Mouse (Mus musculus): ENCODE data around the gene Rbbp8nl. TPM values are rescaled to one million over a fixed set of nuclear protein-coding genes. Genes with fewer than 3 reads are reported as not detected.
"Not testable (repeated sequence)": the region's sequence is repeated elsewhere in the genome, so short reads cannot be mapped to it uniquely, and the experiment has no call there.

The Rbbp8nl gene
- total and polyA plus RNA-seq, 2 experiments from 2014 or later: not detected

DNA sequence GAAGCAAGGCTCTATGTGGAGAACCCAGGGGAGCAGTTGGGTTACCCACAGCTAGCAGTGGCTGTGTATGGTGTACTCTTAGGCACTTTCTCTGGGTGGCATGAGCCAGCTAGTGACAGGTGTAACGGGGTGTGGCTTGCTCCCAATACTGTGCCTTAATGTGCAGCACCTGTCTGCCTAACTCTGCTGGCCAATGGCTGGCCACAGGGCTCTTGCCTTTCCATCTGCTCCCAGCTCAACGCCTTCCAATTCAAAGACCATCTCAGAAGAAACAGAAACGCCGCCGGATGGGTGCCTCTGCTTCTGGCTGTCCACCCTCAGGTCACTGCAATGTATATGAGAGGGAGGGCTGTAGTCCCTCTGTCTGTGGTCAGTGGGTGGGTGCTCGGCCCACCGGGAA, 27.8 kb downstream of the Rbbp8nl start:
- TF ChIP-seq CTCF (IDR thresholded peaks at IDR 0.05; ENCODE audit: low read depth) (no peak), EP300 (IDR thresholded peaks at IDR 0.05; ENCODE audit: low read depth) (no peak)
- Histone ChIP-seq H3K9me3 (replicated peaks; ENCODE audit: control insufficient read depth, low read length) (no peaks in the 10 kb centered on the region), H3K27ac (ENCODE audit: low read depth) (peak overlapping the region; percentile 82), H3K36me3 (replicated peaks; ENCODE audit: control insufficient read depth, insufficient read depth, low read length) (peaks cover 49% of the 10 kb centered on the region), H3K9ac (replicated peaks; ENCODE audit: low read depth, low read length) (no peak overlapping the region; the same call in 1 of the 2 replicates), H3K4me2 (ENCODE audit: low read depth, low read length) (no peak overlapping the region), H3K4me3 (ENCODE audit: low read depth, low read length) (no peak overlapping the region), H3K27me3 (ENCODE audit: control insufficient read depth, insufficient read depth, low read length) (no peaks in the 10 kb centered on the region), H3K4me1 (ENCODE audit: control insufficient read depth, insufficient read depth) (peaks cover 11% of the 10 kb centered on the region)
- ATAC-seq (ENCODE audit: insufficient read depth, low read depth): no peak
- no peak for DNase-seq (ENCODE audit: low spot score)
- 79% methylated on average over 7 of the region's 7 CpGs for WGBS

GRCm38 (mm10) chr2:180260610-180261480, 28.8 kb downstream of the Rbbp8nl start:
- no peak overlapping the region for H3K4me3 ChIP-seq (ENCODE audit: low read depth, low read length)
- H3K27ac ChIP-seq (ENCODE audit: low read depth): peak overlapping the region; percentile 22; the same call in 1 of the 2 replicates
- 62% methylated on average over 8 of the region's 8 CpGs for WGBS
- H3K4me1 ChIP-seq (ENCODE audit: control insufficient read depth, insufficient read depth): peaks cover 20% of the 10 kb centered on the region
- H3K27me3 ChIP-seq (ENCODE audit: control insufficient read depth, insufficient read depth, low read length): no peaks in the 10 kb centered on the region
- H3K36me3 ChIP-seq (replicated peaks; ENCODE audit: control insufficient read depth, insufficient read depth, low read length): peaks cover 38% of the 10 kb centered on the region
- no peaks in the 10 kb centered on the region for H3K9me3 ChIP-seq (replicated peaks; ENCODE audit: control insufficient read depth, low read length)
- TF ChIP-seq CTCF (IDR thresholded peaks at IDR 0.05; ENCODE audit: low read depth) (no peak), EP300 (IDR thresholded peaks at IDR 0.05; ENCODE audit: low read depth) (no peak)
- H3K4me2 ChIP-seq (ENCODE audit: low read depth, low read length): no peak overlapping the region
- no peak for DNase-seq (ENCODE audit: low spot score)
- no peak overlapping the region for H3K9ac ChIP-seq (replicated peaks; ENCODE audit: low read depth, low read length)
- no peak for ATAC-seq (ENCODE audit: insufficient read depth, low read depth)

GRCm38 (mm10) chr2:180259826-180260609, 29.7 kb downstream of the Rbbp8nl start:
- Histone ChIP-seq H3K36me3 (replicated peaks; ENCODE audit: control insufficient read depth, insufficient read depth, low read length) (peaks cover 36% of the 10 kb centered on the region), H3K4me1 (ENCODE audit: control insufficient read depth, insufficient read depth) (peaks cover 20% of the 10 kb centered on the region)
- not testable (repeated sequence) for H3K4me2 ChIP-seq (ENCODE audit: low read depth, low read length); H3K9me3 ChIP-seq (replicated peaks; ENCODE audit: control insufficient read depth, low read length); DNase-seq (ENCODE audit: low spot score); H3K27ac ChIP-seq (ENCODE audit: low read depth); H3K4me3 ChIP-seq (ENCODE audit: low read depth, low read length); H3K27me3 ChIP-seq (ENCODE audit: control insufficient read depth, insufficient read depth, low read length); ATAC-seq (ENCODE audit: insufficient read depth, low read depth); H3K9ac ChIP-seq (replicated peaks; ENCODE audit: low read depth, low read length)
- 64% methylated on average over 17 of the region's 17 CpGs for WGBS

- H3K4me2 ChIP-seq (ENCODE audit: low read depth, low read length); ATAC-seq (ENCODE audit: insufficient read depth, low read depth); H3K9ac ChIP-seq (replicated peaks; ENCODE audit: low read depth, low read length); H3K27ac ChIP-seq (ENCODE audit: low read depth); DNase-seq (ENCODE audit: low spot score); H3K4me3 ChIP-seq (ENCODE audit: low read depth, low read length); H3K27me3 ChIP-seq (ENCODE audit: control insufficient read depth, insufficient read depth, low read length); H3K9me3 ChIP-seq (replicated peaks; ENCODE audit: control insufficient read depth, low read length): not testable (repeated sequence)
- WGBS: 66% methylated on average over 10 of the region's 10 CpGs
- Histone ChIP-seq H3K36me3 (replicated peaks; ENCODE audit: control insufficient read depth, insufficient read depth, low read length) (peaks cover 35% of the 10 kb centered on the region), H3K4me1 (ENCODE audit: control insufficient read depth, insufficient read depth) (peaks cover 20% of the 10 kb centered on the region)
Observed at GRCm38 (mm10) chr2:180258951-180259484, 30.7 kb downstream of the Rbbp8nl start.

DNA sequence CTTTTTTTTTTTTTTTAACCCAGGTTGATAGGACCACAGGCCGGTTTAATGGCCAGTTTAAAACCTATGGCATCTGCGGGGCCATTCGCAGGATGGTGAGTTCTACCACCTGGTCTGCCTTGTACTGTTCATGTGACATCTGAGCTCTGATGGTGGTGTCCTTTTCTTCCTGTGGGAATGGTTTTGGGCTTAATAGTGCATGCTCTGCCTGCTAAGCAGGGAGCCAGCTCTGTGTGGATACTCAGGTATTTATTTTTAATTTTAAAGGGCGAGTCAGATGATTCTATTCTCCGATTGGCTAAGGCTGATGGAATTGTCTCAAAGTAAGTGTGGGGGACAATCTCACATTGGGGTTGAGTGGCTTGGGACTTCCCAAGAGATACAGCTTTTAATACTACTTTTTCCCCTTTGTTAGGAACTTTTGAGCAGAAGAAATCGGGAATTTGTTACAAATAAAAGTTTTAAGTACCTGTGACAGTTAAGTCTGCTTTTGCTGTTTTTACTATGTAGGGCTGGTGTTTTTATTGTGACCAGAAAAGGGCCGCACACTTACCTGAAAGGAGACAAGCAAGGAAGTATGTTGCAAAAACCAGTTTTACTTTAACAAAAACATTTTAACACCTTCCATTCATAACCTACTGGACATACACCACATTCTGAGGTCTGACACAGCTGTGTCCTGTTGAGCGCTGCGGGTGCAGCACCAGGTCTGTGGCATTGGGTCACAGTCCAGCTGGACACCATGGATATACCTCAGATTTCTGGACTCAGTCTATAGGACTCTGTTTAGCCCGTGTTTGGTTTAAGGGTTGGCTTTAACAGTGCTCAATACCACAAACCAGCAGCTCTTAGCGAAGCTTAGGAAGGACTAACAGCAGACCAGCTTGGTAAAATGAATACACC, 31.5 kb downstream of the Rbbp8nl start:
- Histone ChIP-seq H3K4me2 (ENCODE audit: low read depth, low read length) (peak overlapping the region; percentile 96), H3K27me3 (ENCODE audit: control insufficient read depth, insufficient read depth, low read length) (no peaks in the 10 kb centered on the region), H3K9me3 (replicated peaks; ENCODE audit: control insufficient read depth, low read length) (no peaks in the 10 kb centered on the region), H3K36me3 (replicated peaks; ENCODE audit: control insufficient read depth, insufficient read depth, low read length) (peaks cover 31% of the 10 kb centered on the region), H3K4me1 (ENCODE audit: control insufficient read depth, insufficient read depth) (peaks cover 20% of the 10 kb centered on the region), H3K4me3 (ENCODE audit: low read depth, low read length) (peak overlapping the region; percentile 98), H3K27ac (ENCODE audit: low read depth) (peak overlapping the region; percentile 79; the same call in 1 of the 2 replicates), H3K9ac (replicated peaks; ENCODE audit: low read depth, low read length) (peak overlapping the region; percentile 93)
- no peak for ATAC-seq (ENCODE audit: insufficient read depth, low read depth)
- TF ChIP-seq EP300 (IDR thresholded peaks at IDR 0.05; ENCODE audit: low read depth) (no peak), CTCF (IDR thresholded peaks at IDR 0.05; ENCODE audit: low read depth) (no peak)
- 51% methylated on average over 11 of the region's 11 CpGs for WGBS
- DNase-seq (ENCODE audit: low spot score): no peak

Measured in heart, postnatal 0 days (tissue).